Mouse (Mus musculus) adrenal gland (tissue): ENCODE results near the gene Rdh16f1.

Source experiments
- intact Hi-C: fragments of 180-260 bp; cut with DNase I; formaldehyde crosslinking; loops from one replicate; pipeline ENCODE4 v1.15.1; 2025
- long read RNA-seq, 2 experiments: library from polyadenylated mRNA; unstranded; transcript quantifications; one replicate each; pipeline ENCODE4 v2.0.0; 2020; ENCODE audit warnings: borderline replicate concordance in 1 of 2; ENCODE audit not compliant: insufficient replicate concordance in 1 of 2

The Rdh16f1 gene
- long read RNA-seq, experiment 1, partial matches to known transcripts, result 1 of 3 reads
- long read RNA-seq, experiment 1, other reads (novel, unspliced or antisense), result 2 of 3 reads
- long read RNA-seq, experiment 2, partial matches to known transcripts, result 0 of 1 reads
- long read RNA-seq, experiment 2, other reads (novel, unspliced or antisense), result 0 of 1 reads

DNA sequence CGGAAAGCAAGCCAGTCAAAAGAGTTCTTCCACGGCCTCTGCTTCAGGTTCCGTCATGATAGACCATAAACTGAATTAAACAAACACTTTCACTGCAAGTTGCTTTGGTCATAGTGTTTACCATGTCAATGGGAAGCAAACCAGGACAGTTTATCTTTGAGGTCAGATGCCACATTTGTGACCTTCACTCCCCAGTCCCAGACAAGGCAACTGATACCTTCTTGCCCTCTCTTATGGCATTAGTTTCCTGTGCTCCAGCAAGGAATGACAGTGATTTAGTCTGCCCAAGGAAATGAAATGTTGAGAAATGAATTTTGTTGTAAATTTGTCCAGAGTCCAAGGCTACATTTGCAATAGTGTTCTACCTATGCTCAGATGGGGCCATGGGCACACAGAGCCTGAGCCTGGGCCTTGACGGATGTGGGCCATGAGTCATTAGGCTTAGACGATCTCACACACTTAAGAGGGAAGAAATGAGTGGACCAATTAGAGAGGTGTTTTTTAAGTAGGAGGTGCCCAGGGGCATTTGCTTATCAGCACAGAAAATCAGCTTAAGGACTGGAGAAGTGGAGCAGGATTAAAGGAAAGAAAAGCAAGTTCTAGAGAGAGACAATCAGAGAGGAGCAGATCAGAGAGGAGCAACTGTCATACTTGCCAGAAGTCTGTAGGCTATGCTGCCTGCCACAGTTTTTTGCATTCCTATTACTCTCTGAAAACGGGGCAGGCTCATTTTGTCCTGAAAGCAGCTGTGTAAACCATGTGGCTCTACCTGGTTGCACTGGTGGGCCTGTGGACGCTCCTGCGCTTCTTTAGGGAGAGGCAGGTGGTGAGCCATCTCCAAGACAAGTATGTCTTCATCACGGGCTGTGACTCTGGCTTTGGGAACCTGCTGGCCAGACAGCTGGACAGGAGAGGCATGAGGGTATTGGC, at the start of gene Rdh16f1, which contains the start of gene Rdh1:
Gene Rdh16f1 (plus strand): TSS at position 607 of the 930 bp plus-strand sequence.
Gene Rdh1 (plus strand): TSS at position 541 of the 930 bp plus-strand sequence.
- intact Hi-C loops, result no loop called here

DNA sequence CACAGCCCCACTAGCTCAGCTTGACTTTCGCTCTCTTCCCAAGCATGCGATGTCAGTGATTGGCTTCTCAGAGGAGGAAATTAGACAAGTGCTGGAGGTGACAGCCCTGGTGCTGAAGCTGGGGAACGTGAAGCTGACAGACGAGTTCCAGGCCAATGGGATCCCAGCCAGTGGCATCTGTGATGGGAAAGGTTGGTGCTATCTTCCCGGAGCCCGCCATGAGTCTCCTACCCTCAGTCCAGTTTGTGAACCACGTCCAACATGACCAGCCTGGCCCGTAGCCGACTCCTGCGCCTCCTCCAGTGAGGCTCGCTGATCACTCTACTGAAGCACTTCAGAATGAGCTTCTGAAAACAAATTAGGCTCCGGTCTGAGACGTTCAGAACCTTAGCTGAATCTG, 49.3 kb upstream of the Rdh16f1 start:
- intact Hi-C loops, result no loop called here

DNA sequence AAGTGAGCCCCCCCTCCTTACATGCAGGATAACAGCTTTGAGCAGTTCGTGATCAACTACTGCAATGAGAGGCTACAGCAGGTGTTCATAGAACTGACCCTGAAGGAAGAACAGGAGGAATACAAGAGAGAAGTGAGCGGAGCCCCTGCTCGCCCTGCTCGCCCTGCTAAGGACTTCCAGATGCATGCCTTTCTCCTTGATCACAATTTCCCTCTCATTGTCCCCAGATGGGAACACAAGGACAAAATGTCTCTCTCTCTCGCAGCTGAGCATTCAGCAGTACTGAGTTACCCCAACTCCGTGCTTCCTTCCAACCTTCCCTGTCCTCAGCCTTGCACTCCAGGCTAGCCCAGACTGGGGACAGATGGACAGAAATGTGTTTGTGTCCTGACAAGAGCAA, 46.9 kb upstream of the Rdh16f1 start:
- intact Hi-C loops, result no loop called here

DNA sequence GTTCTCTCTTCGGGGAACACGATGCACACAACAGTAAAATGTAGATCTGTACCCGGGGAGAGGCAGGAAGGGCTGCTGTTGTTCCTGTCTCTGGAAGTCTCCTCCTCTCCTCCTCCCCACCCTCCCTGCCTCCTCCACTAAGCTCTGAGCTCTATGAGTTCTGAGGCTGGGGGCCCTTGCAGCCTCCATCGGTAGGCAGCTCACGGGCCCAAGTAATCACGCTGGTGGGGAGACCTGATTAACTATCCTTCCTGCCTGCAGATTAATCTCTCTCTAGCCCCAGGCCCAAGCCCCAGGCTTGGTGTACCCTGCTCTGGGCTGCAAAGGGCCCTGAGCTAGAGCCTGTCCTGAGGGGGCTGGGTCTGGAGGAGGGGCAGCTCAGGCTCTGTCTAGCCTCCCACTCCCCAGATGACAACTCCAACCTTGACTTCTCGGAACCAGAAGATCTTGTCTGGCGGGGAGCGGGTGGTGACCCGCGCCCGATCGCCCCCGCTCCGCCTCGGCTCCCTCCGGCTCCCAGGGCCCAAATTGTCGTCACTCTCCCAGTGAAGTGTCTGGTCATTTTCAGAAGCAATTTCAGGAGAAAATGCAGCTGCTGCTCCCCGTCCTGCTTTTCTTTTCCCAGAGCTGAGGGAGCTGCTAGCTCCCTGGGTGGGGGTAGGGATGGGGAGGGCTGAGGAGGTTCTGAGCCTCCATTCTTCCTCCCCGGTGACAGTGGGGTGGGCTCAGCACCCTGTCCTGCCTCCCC, 37.7 kb upstream of the Rdh16f1 start:
- intact Hi-C loops, result no loop called here

DNA sequence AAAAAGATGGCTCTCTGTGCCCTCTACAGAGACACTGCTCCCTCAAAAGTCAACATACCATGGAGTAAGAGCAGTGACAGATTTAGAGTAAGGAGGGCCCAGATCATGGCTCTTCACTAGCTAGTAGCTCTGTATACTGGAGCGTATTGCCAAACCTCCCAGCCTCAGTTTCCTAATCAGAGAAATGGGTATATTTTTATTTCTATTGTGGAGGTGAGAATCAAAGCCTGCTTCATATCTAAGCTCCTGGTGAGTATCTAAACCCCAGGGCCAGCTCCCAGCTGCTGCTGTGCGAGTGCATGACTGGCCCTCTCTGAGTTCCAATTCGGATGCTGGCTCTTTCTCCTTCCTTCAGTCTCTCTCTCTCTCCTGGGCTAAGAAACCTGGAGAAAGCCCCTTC, 35.4 kb upstream of the Rdh16f1 start, which contains the start of gene Tac2:
Gene Tac2 (plus strand): TSS at position 301 of the 400 bp plus-strand sequence.
- intact Hi-C loops, result no loop called here

DNA sequence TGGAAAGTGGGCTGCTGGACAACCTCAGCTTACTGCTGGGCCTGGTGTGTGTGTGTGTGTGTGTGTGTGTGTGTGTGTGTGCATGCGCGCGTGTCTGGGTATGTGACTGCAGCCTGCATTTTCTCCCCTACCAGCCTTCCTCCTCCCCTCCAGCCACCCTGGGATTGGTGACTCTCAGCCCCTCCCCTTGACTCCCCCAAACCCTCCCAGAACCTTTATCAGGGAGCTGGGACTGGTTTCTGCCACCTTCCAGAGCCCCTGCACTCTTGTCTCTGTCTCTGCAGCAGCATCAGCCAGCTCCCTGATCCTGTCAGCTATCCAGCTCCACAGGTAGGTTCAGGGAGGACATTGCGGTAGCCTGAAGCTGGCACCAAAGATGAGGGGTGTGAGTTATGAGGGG, 34.5 kb upstream of the Rdh16f1 start:
- intact Hi-C loops, result no loop called here

DNA sequence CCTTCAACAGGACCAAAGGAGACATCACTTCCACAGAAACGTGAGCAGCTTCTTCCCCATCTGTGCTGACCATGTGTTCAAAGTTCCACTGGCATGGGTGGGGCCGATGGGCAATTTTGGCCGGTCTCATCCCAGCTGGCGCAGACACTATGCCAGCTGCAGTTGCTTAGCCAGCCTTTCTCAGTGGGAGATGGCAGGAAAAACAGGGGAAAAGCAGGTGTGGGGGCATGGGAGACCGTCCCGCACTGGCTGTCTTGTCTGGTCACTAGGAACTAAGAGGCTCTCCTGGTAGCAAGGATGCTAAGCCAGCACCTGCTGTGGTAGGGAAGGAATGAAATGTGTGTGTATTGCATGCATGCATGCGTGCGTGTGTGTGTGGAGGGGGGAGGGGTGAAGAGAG, 31.1 kb upstream of the Rdh16f1 start:
- intact Hi-C loops, result no loop called here

DNA sequence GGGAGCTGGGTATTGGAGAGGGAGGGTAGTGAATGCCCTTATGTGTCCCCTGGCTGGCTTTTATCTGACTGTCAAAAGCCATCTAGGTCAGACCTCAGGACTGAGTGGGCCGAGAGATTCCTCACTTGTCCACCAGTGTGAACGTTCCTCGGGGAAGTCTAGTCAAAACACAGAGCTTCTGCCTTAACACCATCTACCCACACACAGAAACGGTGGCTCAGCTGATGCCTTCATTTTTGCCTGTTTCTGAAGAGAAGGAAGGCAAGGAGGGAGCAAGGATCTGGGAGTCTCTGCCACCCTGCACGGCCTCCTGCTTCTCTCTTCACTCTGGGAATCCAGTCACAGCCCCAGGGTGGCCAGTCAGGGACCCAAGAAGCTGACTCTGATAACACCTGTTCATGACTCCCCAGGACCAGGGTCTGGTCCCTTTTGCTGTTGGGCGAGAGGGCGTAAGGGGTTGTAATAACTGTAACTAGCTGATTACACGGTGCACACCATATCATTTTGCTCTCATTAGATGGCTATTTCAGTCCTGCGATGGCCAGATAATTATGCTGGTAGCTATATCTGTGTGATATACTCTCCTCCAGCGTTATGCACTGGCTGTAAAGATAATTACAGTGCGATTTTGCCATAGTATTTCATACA, 29.2 kb upstream of the Rdh16f1 start:
- intact Hi-C loops, result no loop called here

DNA sequence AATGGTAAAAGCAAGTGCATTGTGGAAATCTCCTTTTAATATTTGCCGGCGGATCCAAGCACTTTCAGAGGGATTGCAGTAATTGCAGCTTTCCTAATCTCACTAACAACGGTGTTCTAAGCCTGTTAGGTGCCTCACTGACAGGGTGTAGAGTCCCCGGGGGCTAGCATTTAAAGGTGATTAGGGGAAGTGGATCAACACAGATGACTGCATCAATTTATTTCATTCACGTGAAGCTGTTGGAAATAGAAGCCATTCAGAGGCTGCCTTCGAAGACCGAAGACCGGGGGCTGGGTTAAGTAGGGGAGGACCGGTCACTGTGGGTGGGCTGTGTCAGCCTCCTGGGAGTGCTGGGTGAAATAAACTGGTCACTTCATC, 28.7 kb upstream of the Rdh16f1 start:
- intact Hi-C loops, result no loop called here

DNA sequence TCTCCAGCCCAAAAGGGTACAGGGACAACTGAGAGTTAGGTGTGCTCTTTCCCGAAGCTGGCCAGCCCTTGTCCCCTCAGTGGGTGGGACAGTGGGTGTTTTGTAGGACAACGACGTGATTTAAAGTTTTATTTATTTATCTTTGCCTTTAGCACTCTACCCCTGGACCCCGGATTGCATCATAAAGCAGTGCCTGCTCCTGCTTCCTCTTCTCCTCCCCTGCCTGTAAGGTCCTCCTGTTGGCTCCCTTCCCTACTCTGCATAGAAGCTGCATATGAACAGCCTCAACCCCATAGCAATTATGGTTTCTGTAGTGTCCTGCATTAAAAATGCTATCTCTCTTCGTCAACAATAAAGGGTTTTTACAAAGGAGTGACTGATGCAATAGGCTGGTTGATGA, 28.2 kb upstream of the Rdh16f1 start:
- intact Hi-C loops, result no loop called here

DNA sequence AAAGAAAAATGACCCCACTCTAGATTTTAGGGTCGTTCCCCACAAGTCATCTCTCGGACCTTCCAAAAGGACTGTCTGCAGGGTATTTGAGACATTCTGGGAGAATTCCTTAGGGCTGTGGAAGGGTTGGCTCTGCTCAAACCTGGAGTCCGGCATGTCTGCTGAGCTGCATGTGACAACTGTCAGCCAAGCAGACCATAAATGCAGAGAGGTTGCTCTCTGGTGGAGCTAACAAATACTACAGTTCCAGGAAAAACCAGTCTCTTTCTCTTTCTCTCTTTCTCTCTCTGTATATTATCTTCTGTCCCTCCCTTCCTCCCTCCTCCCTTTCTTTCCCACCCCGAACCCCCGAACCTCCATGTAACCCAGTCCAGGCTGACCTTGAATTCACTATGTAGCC, 25.2 kb upstream of the Rdh16f1 start:
- intact Hi-C loops, result loop anchor here (2.0 kb wide), 2 partner anchors 42 to 202 kb away; no protein-coding TSS in a partner anchor

DNA sequence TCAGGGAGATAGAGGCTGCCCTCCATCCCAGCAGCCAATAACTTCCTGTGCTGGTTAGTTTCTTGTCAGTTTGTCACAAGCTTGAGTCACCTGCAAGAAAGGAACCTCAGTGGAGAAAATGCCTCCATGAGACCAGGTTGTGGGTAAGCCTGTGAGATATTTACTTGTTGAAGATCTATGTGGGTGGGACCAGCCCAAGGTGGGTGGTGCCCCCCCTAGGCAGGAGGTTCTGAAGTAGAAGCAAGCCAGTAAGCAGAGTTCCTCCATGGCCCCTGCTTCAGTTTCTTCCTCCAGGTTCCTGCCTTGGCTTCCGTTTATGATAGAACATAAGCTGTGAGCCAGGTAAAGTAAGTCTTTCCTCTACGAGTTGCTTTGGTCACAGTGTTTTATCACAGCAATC, 23.3 kb upstream of the Rdh16f1 start:
- intact Hi-C loops, result loop anchor here (5.0 kb wide), 1 partner anchor 59 kb away; no protein-coding TSS in a partner anchor

DNA sequence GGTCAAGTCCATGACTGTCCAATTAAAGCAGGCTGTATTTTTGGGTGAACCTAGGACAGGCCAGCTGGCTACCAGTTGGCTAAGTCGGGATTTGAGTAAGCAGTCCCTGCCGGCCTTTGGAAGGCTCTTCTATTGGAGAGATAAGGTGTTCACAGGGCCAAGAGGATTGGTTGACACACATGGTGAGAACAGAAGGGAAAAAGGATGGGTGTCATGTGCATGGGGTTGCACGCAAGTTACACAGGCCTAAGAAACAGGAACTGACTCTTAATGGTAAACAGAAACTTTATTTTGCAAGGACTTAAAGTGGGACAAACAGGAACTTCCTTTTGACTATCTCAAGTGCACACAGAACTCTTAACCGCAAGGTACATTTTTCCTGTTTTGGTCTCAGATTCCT, 22.7 kb upstream of the Rdh16f1 start:
- intact Hi-C loops, result loop anchor here (5.0 kb wide), 1 partner anchor 60 kb away; no protein-coding TSS in a partner anchor

DNA sequence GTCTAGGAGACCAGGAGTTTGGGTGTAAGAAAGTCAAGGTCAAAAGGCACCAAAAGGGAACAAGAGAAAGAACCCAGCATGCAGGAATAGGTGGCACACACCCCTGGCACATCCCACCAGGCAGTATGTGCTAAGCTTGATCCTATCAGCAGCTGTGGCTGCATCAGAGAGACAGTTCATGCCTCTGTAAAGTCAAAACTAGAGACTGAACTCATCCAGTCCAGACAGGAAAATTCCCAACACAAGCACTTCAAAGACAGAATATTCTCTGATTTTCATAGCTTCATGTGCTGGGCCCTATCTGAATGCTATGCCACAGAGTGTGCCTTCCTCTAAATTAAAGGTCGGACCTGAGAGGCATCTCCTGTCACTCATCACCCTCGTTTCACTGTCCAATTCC, 22.0 kb upstream of the Rdh16f1 start:
- intact Hi-C loops, result loop anchor here (5.0 kb wide), 1 partner anchor 60 kb away; no protein-coding TSS in a partner anchor

DNA sequence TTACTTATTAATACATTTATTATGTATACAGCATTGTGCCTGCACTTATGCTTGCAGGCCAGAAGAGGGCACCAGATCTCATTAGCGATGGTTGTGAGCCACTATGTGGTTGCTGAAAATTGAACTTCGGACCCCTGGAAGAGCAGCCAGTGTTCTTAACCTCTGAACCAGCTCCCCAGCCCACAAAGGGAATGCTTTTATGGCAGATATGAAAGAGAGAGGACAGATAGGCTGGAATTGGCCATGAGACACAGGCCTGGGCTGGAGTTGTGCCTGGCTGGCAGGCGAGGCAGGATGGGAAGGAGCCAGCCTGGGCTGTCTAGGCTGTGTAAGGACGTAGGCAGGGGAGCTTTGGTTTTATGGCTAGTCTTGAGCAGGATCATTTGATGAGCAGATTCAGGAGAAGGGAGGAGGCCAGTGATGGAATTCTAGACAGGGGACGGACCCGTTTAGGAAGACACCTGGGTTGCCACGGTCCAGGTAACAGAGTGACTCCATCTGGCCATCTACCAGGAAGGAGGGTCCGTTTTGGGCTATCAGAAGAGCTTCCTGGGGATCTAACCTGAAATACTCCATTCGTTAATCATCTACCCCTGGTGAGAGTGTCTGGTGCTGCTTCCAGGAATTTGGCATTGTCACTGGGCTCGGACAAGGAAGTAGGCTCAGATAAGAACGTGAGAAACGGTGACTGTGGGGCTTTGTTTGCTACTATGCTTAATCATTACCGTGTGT, 21.3 kb upstream of the Rdh16f1 start:
- intact Hi-C loops, result loop anchor here (5.0 kb wide), 1 partner anchor 61 kb away; no protein-coding TSS in a partner anchor

DNA sequence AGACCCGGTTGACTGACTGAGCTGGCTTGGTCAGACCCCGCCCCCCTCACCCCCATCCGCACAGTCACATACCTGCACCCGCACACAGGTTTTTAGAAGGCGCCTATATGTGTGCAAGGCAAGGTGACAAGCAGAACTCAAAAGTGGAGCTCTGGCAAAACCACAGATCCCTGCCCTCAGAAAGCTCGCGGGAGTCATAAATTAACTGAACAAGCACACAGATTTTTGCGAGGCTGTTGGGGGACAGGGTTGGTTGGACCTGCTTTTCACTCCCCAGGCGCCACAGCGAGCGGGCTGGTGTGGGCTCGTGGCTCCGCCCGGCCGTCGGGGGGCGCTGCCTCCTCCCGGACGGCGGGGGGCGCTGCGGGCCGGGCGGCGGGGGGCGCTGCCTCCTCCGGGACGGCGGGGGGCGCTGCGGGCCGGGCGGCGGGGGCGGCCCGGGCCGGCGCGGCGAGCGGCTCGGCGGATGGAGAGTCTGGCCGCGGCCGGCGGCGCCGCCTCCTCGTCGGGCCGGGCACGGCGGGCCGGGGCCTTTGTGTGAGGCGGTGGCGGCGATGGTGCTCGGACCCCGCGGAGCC, 20.4 kb upstream of the Rdh16f1 start, which contains the start of gene Zbtb39:
Gene Zbtb39 (plus strand): TSS at position 456 of the 578 bp plus-strand sequence.
- intact Hi-C loops, result loop anchor here (5.0 kb wide), 1 partner anchor 62 kb away; no protein-coding TSS in a partner anchor

DNA sequence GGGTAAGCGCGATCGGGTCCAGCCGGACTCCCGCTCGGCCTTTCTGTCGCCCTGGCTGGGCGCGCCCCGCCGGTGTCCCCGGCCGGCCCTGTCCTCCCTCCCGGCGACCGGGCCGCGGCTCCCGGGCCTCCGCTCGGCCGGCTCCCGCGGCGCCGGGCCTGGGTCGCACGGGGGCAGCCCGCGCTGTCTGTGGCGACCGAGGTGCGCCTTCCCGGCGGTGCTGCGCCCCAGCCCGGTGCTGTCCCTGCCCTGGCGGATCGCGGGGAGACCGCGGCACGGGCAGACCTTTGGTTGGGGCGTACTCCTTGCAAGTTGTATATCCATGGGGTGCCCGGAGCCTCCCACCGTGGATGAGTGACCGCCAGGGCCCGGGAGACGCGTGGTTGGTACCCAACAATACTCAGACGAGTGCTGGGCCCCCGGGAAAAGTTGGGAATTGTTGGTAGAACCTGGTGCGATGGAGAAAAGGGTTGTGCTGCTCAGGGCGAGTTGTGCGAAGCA, 19.9 kb upstream of the Rdh16f1 start:
- intact Hi-C loops, result loop anchor here (5.0 kb wide), 1 partner anchor 62 kb away; no protein-coding TSS in a partner anchor

DNA sequence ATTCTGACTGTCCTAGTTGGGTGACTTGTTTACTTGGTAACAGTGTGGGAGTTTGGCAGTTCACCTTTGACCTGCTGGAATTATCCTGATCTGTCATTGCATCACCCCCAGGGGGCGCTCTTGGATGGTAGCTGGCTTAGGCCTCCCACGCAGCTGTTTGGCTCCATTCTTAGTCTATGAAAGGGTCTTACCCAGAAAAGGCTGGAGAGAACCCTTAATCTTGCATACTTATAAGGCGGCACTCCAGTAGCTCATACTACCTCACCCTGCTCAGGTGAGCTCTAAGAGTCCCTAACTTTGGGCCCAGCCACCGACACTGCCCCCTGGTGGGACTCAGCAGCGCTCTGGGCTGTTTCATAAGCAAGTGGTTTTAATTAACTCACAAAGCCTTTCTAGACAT, 14.9 kb upstream of the Rdh16f1 start:
- intact Hi-C loops, result no loop called here

DNA sequence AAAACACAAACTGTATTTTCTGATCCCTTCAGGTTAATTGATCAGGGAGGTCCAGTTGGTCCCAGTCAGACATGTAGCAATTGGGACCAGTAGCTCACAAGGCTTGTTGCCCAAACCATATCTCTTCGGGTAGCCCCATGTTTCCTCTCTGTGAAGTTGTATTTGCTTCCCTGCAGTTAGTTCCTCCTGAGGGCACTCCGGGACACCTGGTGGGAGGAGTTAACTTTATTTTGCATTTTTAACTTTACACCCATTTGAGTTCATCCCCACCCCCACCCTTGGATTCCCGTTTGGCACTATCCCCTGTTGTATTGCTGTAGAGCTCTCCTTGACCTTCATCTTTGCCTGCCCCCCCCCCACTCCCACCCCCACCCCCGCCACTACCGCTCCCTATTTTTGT, 13.7 kb upstream of the Rdh16f1 start:
- intact Hi-C loops, result no loop called here

DNA sequence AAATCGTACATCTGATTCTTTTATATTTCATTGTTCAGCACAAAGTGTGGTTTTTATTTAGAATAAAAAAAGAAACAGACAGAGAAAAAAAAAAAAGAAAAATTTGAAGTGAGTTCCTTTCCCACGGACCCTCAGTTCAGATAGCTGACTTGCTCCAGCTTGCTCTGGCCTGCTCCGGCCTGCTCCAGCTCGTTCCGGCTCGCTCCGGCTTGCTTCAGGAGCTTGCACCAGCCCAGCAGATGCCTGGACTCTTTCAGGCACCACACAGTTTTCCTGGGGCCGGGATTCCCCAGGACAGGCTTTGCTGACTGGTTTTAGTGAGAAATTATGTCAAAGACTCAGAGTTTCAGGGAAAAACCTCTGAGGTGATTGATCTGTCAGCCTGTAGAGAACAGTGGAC, 12.3 kb upstream of the Rdh16f1 start:
- intact Hi-C loops, result no loop called here
